Mouse (Mus musculus): ENCODE measurements around the gene Tada2a. TPM values are rescaled to one million over a fixed set of nuclear protein-coding genes. Genes with fewer than 3 reads are reported as not detected.

Gene Tada2a
- polyA plus RNA-seq, 1 experiment = not detected

DNA sequence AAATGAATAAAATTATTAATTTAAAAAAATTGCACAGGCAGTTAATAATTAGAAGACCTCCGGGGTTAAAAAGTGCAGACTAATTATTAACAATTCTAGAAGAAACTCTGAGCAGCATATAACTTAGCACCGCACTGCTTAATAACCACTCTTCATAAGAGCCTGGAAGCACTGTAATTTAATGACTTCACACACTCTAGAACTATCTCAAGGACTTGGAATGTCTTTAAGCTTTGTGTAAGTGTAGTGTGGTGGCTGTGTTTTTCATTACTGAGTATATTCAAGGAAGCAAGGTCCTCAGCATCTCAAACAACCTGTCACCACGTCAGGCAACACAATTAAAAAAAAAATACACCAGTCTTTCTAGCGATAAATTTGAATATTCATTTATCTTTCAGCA is 34.3 kb downstream of the Tada2a start:
- TF ChIP-seq CTCF (IDR thresholded peaks at IDR 0.05; ENCODE audit: insufficient read depth, low read depth, low read length) = no peak
- no peak for TF ChIP-seq POLR2A (IDR thresholded peaks at IDR 0.05; ENCODE audit: insufficient read depth, low read depth, low read length)
- WGBS = 27% methylated on average over 4 of the region's 4 CpGs
- no peak overlapping the region for H3K4me3 ChIP-seq (ENCODE audit: insufficient read depth, low read depth, low read length)
- H3K4me1 ChIP-seq (ENCODE audit: control insufficient read depth, insufficient read depth, low read length) = peaks cover 15% of the 10 kb centered on the region
- H3K27ac ChIP-seq (ENCODE audit: insufficient read depth, low read depth, low read length) = no peak overlapping the region

DNA sequence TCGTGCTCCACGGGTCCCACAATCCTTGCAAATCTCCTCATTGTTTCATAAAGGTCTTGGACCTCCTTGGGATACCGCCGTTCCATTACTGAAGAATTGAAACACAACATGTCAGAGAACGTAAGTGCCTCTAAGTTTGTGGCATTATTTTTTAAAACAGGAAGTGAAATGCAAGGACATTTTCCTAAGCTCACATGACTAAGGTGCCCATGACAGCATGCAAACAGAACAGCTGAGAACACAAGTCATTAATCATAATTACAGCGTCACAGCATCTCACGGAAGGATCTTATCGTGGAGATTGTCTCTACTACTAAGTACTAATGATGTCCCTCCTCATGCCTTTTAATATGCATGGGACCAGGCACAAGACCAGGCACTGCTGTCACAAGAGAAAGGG is 38.8 kb downstream of the Tada2a start:
- Histone ChIP-seq H3K4me3 (ENCODE audit: insufficient read depth, low read depth, low read length) (no peak overlapping the region), H3K27ac (ENCODE audit: insufficient read depth, low read depth, low read length) (no peak overlapping the region), H3K4me1 (ENCODE audit: control insufficient read depth, insufficient read depth, low read length) (peaks cover 4% of the 10 kb centered on the region; the same call in 1 of the 2 replicates)
- TF ChIP-seq CTCF (IDR thresholded peaks at IDR 0.05; ENCODE audit: insufficient read depth, low read depth, low read length) (no peak), POLR2A (IDR thresholded peaks at IDR 0.05; ENCODE audit: insufficient read depth, low read depth, low read length) (no peak)
- WGBS = 82% methylated on average over 8 of the region's 8 CpGs

DNA sequence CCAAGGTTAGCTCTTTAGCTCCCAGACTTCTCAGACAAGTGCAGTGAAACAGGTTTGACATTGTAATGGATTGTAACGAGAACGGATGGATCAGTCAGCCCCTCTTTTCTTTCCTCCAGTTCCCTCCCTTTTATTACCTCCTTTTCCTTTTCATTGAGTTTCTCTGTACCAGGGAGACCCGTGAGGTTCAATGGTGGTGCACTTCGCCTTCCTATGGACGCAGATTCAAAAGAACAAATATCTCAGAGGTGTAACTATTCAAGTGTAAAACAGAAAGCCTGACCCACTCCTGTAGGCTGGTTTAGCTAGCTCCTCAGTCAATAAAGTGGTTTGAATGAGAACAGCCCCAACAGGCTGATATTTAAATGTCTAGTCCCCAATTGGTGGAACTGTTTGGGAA is 47.5 kb downstream of the Tada2a start:
- TF ChIP-seq CTCF (IDR thresholded peaks at IDR 0.05; ENCODE audit: insufficient read depth, low read depth, low read length) (no peak), POLR2A (IDR thresholded peaks at IDR 0.05; ENCODE audit: insufficient read depth, low read depth, low read length) (no peak)

GRCm38 (mm10) chr11:84080327-84080726 is 49.1 kb downstream of the Tada2a start:
- Histone ChIP-seq H3K4me1 (ENCODE audit: control insufficient read depth, insufficient read depth, low read length) (peaks cover 13% of the 10 kb centered on the region), H3K27ac (ENCODE audit: insufficient read depth, low read depth, low read length) (no peak overlapping the region), H3K4me3 (ENCODE audit: insufficient read depth, low read depth, low read length) (no peak overlapping the region)
- whole genome bisulfite sequencing = 81% methylated on average over 3 of the region's 3 CpGs
- no peak for TF ChIP-seq POLR2A (IDR thresholded peaks at IDR 0.05; ENCODE audit: insufficient read depth, low read depth, low read length)
- no peak for TF ChIP-seq CTCF (IDR thresholded peaks at IDR 0.05; ENCODE audit: insufficient read depth, low read depth, low read length)

More for the DNA sequence above, 47.5 kb downstream of the Tada2a start:
- no peak overlapping the region for H3K4me3 ChIP-seq (ENCODE audit: insufficient read depth, low read depth, low read length)
- 89% methylated on average over 5 of the region's 5 CpGs for whole genome bisulfite sequencing
- peaks cover 13% of the 10 kb centered on the region for H3K4me1 ChIP-seq (ENCODE audit: control insufficient read depth, insufficient read depth, low read length)
- no peak overlapping the region for H3K27ac ChIP-seq (ENCODE audit: insufficient read depth, low read depth, low read length)

DNA sequence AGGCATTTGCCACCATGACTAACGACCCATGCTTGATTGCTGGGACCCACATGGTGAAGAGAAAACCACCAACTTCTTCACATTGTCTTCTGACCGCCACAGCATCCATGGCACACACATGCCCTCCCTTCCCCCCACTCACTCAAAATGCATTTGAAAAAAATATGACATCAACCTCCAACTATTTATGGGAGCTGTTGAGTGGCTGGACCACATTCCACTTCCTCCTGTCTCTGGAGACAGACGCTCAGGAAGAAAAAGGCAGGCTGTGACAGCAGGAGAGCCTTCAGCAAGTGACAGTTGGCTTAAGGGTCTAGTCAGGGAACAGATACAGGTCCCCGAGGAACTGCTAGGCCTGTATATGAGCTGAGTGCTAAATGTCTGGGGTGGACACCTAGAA is 49.5 kb downstream of the Tada2a start:
- TF ChIP-seq CTCF (IDR thresholded peaks at IDR 0.05; ENCODE audit: insufficient read depth, low read depth, low read length) (no peak), POLR2A (IDR thresholded peaks at IDR 0.05; ENCODE audit: insufficient read depth, low read depth, low read length) (no peak)
- no peak overlapping the region for H3K4me3 ChIP-seq (ENCODE audit: insufficient read depth, low read depth, low read length)
- WGBS = 86% methylated on average over 4 of the region's 4 CpGs
- H3K4me1 ChIP-seq (ENCODE audit: control insufficient read depth, insufficient read depth, low read length) = peaks cover 13% of the 10 kb centered on the region
- no peak overlapping the region for H3K27ac ChIP-seq (ENCODE audit: insufficient read depth, low read depth, low read length)

GRCm38 (mm10) chr11:84079361-84079760 is 50.0 kb downstream of the Tada2a start:
- H3K4me1 ChIP-seq (ENCODE audit: control insufficient read depth, insufficient read depth, low read length) = peaks cover 13% of the 10 kb centered on the region
- TF ChIP-seq POLR2A (IDR thresholded peaks at IDR 0.05; ENCODE audit: insufficient read depth, low read depth, low read length) (no peak), CTCF (IDR thresholded peaks at IDR 0.05; ENCODE audit: insufficient read depth, low read depth, low read length) (no peak)
- peak overlapping the region; percentile 70; the same call in 1 of the 2 replicates for H3K27ac ChIP-seq (ENCODE audit: insufficient read depth, low read depth, low read length)
- WGBS = 81% methylated on average over 11 of the region's 11 CpGs
- H3K4me3 ChIP-seq (ENCODE audit: insufficient read depth, low read depth, low read length) = no peak overlapping the region

DNA sequence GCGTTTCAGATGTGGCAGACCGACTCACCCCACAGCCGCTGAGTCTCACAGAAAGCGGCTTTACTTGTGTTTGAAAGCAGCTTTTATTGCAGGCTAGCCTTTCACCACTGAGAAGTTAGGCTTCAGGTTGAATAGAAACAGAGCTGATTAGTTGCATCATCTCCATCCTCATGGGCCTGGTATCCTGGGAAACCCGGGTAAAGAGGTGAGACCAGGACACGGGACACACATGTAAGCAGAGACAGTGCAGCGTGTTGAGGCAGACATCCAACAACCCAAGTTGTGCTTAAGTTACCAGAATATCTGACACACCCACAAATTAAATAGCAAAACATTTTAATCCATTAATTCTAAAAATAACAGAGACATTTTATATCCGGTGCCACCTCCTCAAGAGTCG is 50.8 kb downstream of the Tada2a start:
- TF ChIP-seq CTCF (IDR thresholded peaks at IDR 0.05; ENCODE audit: insufficient read depth, low read depth, low read length) (no peak), POLR2A (IDR thresholded peaks at IDR 0.05; ENCODE audit: insufficient read depth, low read depth, low read length) (no peak)
- WGBS = 35% methylated on average over 9 of the region's 9 CpGs
- peak overlapping the region; percentile 48; the same call in 1 of the 2 replicates for H3K27ac ChIP-seq (ENCODE audit: insufficient read depth, low read depth, low read length)
- H3K4me3 ChIP-seq (ENCODE audit: insufficient read depth, low read depth, low read length) = no peak overlapping the region
- H3K4me1 ChIP-seq (ENCODE audit: control insufficient read depth, insufficient read depth, low read length) = peaks cover 13% of the 10 kb centered on the region

DNA sequence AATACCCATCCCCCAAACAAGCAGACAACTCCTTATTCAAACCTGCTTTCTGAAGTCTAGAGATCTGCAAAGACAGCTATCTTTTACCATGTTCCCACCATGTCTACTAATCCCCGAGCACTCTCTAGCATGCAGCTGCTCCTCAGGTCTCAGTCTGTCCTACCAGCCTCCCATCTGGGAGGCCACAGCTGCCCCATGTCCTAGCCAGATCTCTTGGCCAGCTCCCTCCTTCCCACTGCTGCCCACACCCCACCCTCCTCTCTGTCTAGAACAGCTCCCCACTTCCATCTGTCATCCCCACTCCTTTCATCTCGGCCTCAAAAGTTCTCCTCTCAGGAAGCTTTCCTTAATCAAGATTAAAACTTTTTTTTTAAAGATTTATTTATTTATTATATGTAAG is 52.4 kb downstream of the Tada2a start:
- no peak overlapping the region for H3K27ac ChIP-seq (ENCODE audit: insufficient read depth, low read depth, low read length)
- no peak overlapping the region for H3K4me3 ChIP-seq (ENCODE audit: insufficient read depth, low read depth, low read length)
- peaks cover 19% of the 10 kb centered on the region for H3K4me1 ChIP-seq (ENCODE audit: control insufficient read depth, insufficient read depth, low read length)
- no peak for TF ChIP-seq CTCF (IDR thresholded peaks at IDR 0.05; ENCODE audit: insufficient read depth, low read depth, low read length)
- TF ChIP-seq POLR2A (IDR thresholded peaks at IDR 0.05; ENCODE audit: insufficient read depth, low read depth, low read length) = no peak
- 90% methylated on average over 2 of the region's 2 CpGs for WGBS

- peak overlapping the region; percentile 93 for H3K27ac ChIP-seq (ENCODE audit: insufficient read depth, low read depth, low read length)
- H3K4me1 ChIP-seq (ENCODE audit: control insufficient read depth, insufficient read depth, low read length) = peaks cover 13% of the 10 kb centered on the region
- H3K4me3 ChIP-seq (ENCODE audit: insufficient read depth, low read depth, low read length) = no peak overlapping the region
- 58% methylated on average over 7 of the region's 7 CpGs for WGBS
- no peak for TF ChIP-seq CTCF (IDR thresholded peaks at IDR 0.05; ENCODE audit: insufficient read depth, low read depth, low read length)
- no peak for TF ChIP-seq POLR2A (IDR thresholded peaks at IDR 0.05; ENCODE audit: insufficient read depth, low read depth, low read length)
Observed at GRCm38 (mm10) chr11:84073816-84074764, 55.3 kb downstream of the Tada2a start.
